Mouse (Mus musculus): ENCODE measurements around the gene Irs2. TPM values are rescaled to one million over a fixed set of nuclear protein-coding genes. Genes with fewer than 3 reads are reported as not detected.

Gene Irs2
- polyA plus RNA-seq, 1 experiment from 2014 or later, result 8.3 TPM

- no peak for ATAC-seq (ENCODE audit: insufficient number of reproducible peaks, low FRiP score, low TSS enrichment, low read depth)
- WGBS, result 89% methylated on average over 9 of the region's 9 CpGs
- Histone ChIP-seq H3K36me3 (ENCODE audit: control insufficient read depth, insufficient read depth, low read length) (no peaks in the 10 kb centered on the region), H3K9ac (ENCODE audit: low read length) (no peak overlapping the region), H3K4me2 (ENCODE audit: low read depth, severe bottlenecking) (no peak overlapping the region), H3K9me3 (ENCODE audit: control insufficient read depth, low read length) (no peaks in the 10 kb centered on the region), H3K4me3 (ENCODE audit: low read depth, low read length) (no peak overlapping the region), H3K4me1 (ENCODE audit: control insufficient read depth, insufficient read depth, low read length) (no peaks in the 10 kb centered on the region), H3K27ac (replicated peaks; ENCODE audit: low read depth, low read length) (no peak overlapping the region), H3K27me3 (ENCODE audit: control insufficient read depth, insufficient read depth, low read length) (no peaks in the 10 kb centered on the region)
- DNase-seq (ENCODE audit: low spot score), result no peak
Measured at GRCm38 (mm10) chr8:10936646-10937045, 71.6 kb downstream of the Irs2 start.

GRCm38 (mm10) chr8:10935231-10935630 lies 73.0 kb downstream of the Irs2 start:
- WGBS, result 77% methylated on average over 8 of the region's 8 CpGs
- Histone ChIP-seq H3K9ac (ENCODE audit: low read length) (no peak overlapping the region), H3K4me2 (ENCODE audit: low read depth, severe bottlenecking) (no peak overlapping the region), H3K9me3 (ENCODE audit: control insufficient read depth, low read length) (no peaks in the 10 kb centered on the region), H3K27me3 (ENCODE audit: control insufficient read depth, insufficient read depth, low read length) (no peaks in the 10 kb centered on the region), H3K36me3 (ENCODE audit: control insufficient read depth, insufficient read depth, low read length) (no peaks in the 10 kb centered on the region), H3K27ac (replicated peaks; ENCODE audit: low read depth, low read length) (no peak overlapping the region), H3K4me3 (ENCODE audit: low read depth, low read length) (no peak overlapping the region), H3K4me1 (ENCODE audit: control insufficient read depth, insufficient read depth, low read length) (no peaks in the 10 kb centered on the region)
- DNase-seq (ENCODE audit: low spot score) (no peak), ATAC-seq (ENCODE audit: insufficient number of reproducible peaks, low FRiP score, low TSS enrichment, low read depth) (no peak)
